Mouse (Mus musculus): ENCODE results near the gene B4galt4. TPM values are rescaled to one million over a fixed set of nuclear protein-coding genes. Genes with fewer than 3 reads are reported as not detected.
A peak's percentile ranks its signal among the peaks of the same experiment; 100 is the strongest.

B4galt4 gene
- polyA plus RNA-seq, 1 experiment from 2014 or later: 13.1 TPM

DNA sequence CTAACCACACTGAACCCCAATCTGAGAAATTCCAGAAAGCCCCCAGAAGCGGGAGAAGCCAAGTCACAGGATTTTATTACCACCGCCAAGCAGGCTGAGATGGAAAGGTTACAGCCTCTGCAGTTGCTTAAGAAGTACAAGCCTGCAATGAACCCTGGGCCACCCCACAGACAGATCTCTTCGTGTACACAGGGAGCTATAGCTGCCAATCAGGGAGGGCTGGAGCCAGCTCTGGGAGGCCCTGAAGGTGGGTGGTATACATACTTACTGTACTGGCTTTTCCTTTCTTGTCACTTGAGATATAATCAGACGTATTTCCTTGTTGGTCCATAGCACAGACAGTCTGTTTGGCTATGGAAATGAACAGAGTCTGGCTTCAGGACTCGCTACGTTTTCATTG, 8.7 kb downstream of the B4galt4 start:
- H3K79me2 ChIP-seq (ENCODE audit: inconsistent target): no peaks in the 10 kb centered on the region
- 93% methylated on average over 6 of the region's 6 CpGs for WGBS (ENCODE audit: missing documents)
- H3K36me3 ChIP-seq (ENCODE audit: inconsistent target): no peaks in the 10 kb centered on the region
- H3K4me3 ChIP-seq (ENCODE audit: inconsistent target): no peak overlapping the region
- no peak overlapping the region for H3K27ac ChIP-seq

DNA sequence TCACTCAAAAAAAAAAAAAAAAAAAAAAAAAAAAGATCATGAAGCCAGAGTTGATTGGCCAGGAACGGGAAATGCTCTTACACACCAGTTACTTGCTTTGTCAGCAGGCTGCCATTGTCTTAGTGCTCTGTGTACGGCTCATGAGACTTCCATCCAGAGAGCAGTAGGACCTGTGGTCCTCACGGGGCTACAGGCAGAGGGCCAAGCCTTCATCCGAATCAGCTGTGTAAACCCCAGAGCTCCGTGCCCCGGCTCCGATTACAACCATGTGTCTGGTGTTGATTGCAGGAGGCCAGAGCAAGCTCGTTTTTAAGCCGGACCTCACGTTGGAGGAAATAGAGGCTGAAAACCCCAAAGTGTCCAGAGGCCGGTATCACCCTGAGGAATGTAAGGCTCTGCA, 11.6 kb downstream of the B4galt4 start:
- H3K4me3 ChIP-seq (ENCODE audit: inconsistent target): no peak overlapping the region
- WGBS (ENCODE audit: missing documents): 94% methylated on average over 11 of the region's 11 CpGs

DNA sequence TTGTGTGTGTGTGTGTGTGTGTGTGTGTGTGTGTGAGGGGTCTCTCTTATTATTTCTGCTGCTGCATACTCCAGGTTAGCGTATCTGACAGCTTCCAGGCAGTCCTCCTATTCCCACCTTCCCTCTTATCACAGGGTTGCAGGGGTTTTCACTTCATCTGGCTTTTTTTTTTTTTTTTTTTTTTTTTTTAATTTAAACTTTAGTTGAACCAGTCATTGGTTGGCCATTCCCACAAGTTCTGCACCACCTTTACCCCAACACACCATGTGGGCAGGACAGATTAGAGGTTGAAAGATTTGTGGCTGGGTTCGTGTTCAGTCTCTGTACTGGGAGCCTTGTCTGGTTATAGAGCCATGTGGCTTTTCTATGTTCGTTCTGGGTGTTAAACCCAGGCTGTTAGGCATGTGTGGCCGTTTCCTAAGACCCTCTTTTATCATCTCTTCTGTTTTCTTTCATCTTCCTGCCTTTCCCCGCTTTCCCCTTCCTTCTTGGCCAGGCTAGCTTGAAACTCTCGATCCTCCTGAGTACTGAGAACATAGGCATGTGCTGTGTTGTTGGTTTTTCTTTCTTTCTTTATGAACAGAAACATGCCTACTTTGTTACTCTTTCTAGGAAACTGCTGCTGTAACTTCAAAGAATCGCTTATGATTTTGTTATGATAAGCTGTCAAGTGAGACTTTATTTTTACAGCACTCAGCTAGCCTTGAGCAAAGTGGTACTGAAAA, 13.6 kb downstream of the B4galt4 start:
- H3K4me3 ChIP-seq (ENCODE audit: inconsistent target): no peak overlapping the region
- no peaks in the 10 kb centered on the region for H3K36me3 ChIP-seq (ENCODE audit: inconsistent target)
- no peaks in the 10 kb centered on the region for H3K79me2 ChIP-seq (ENCODE audit: inconsistent target)
- WGBS (ENCODE audit: missing documents): 46% methylated on average over 7 of the region's 7 CpGs
- H3K27ac ChIP-seq: no peak overlapping the region

More for the DNA sequence above, 11.6 kb downstream of the B4galt4 start:
- Histone ChIP-seq H3K36me3 (ENCODE audit: inconsistent target) (no peaks in the 10 kb centered on the region), H3K79me2 (ENCODE audit: inconsistent target) (no peaks in the 10 kb centered on the region), H3K27ac (no peak overlapping the region)

DNA sequence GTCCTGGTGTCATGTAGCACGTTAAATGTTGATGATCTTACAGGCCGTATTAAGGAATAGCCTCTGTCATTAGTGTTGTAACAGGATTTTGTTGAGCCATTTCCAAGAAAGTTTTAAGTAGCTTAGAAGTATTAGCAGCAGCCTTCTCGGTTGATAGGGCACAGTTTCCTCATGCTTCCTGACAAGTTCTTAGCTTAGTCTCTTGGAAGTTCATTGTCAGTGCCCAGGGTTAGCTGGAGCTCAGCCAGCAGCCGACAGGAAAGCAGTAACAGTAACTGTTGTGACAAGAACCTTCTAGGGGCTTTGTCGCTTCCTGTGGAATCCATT, 14.1 kb downstream of the B4galt4 start:
- Histone ChIP-seq H3K4me3 (ENCODE audit: inconsistent target) (no peak overlapping the region), H3K36me3 (ENCODE audit: inconsistent target) (no peaks in the 10 kb centered on the region), H3K79me2 (ENCODE audit: inconsistent target) (no peaks in the 10 kb centered on the region), H3K27ac (no peak overlapping the region)
- 24% methylated on average over 5 of the region's 5 CpGs for WGBS (ENCODE audit: missing documents)

DNA sequence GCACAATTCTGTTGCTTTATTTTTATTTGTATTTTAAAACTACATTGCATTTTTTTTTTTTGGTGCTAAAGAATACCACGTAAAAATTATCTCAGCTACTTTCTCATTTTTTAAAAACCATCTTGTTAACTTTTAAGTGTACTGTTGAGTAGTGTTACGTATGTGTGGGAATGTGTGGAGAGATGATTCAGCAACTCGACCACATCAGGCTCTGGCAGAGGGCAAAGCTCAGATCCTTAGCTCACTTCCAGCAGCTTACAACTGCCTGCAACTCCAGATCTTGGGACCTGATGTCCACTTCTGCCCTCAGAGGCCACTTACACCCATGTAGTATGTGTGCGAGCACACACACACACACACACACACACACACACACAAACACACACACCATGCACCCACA, 14.5 kb downstream of the B4galt4 start:
- Histone ChIP-seq H3K36me3 (ENCODE audit: inconsistent target) (no peaks in the 10 kb centered on the region), H3K27ac (no peak overlapping the region), H3K4me3 (ENCODE audit: inconsistent target) (no peak overlapping the region), H3K79me2 (ENCODE audit: inconsistent target) (no peaks in the 10 kb centered on the region)
- WGBS (ENCODE audit: missing documents): 53% methylated on average over 4 of the region's 4 CpGs

DNA sequence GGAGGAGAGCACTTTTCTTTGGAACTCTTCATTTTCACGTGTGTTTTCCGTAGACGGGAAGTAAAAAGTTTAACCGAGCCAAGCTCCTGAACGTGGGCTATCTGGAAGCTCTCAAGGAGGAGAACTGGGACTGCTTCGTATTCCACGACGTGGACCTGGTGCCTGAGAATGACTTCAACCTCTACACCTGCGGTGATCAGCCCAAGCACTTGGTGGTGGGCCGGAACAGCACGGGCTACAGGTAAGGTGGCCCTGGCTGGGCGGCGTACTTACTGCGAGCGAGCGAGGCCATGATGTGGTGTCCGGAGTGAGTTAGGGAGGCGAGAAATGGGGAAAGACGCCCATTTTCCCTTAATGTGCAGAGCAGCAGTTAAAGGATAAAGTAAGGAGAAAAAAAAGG, 15.6 kb downstream of the B4galt4 start:
- Histone ChIP-seq H3K79me2 (ENCODE audit: inconsistent target) (no peaks in the 10 kb centered on the region), H3K27ac (no peak overlapping the region), H3K36me3 (ENCODE audit: inconsistent target) (no peaks in the 10 kb centered on the region), H3K4me3 (ENCODE audit: inconsistent target) (no peak overlapping the region)
- 95% methylated on average over 19 of the region's 19 CpGs for WGBS (ENCODE audit: missing documents)

DNA sequence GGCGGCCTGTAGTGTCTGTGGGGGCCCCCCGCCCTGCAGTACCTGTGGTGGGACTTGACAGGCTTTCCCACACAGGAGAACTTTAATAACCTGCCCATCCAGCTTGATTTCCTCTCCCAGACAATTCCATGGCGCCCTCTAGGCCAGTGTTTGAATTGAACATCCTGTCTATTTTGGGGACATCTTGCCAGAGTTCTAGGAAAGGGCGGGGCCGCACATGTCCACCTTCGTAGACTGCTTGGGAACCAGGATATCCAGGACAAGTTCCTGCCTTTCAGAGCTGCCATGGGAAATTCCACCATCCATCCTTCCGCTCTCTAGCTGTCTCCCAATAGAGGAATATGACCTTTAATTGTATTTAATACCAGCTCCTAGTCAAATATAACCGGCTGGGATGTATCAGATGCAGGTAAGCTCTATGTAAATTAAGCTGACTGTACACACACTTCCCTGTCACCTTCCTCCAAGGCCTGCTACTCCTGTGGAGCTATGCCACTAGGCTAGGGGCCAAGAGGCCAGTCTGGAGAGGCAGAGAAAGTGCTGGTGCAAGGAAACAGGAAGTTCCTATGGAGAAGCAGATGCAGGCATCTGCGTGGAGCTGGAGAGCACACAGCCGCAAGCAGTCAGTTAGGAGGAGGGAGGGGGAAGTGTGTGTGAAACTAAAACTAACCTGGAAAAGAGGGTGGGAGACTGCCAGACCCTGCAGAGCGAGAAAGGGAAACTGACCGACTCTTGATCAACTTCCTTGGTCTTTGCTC, 16.2 kb downstream of the B4galt4 start:
- Histone ChIP-seq H3K79me2 (ENCODE audit: inconsistent target) (no peaks in the 10 kb centered on the region), H3K4me3 (ENCODE audit: inconsistent target) (no peak overlapping the region), H3K27ac (no peak overlapping the region), H3K36me3 (ENCODE audit: inconsistent target) (no peaks in the 10 kb centered on the region)
- WGBS (ENCODE audit: missing documents): 61% methylated on average over 12 of the region's 12 CpGs

DNA sequence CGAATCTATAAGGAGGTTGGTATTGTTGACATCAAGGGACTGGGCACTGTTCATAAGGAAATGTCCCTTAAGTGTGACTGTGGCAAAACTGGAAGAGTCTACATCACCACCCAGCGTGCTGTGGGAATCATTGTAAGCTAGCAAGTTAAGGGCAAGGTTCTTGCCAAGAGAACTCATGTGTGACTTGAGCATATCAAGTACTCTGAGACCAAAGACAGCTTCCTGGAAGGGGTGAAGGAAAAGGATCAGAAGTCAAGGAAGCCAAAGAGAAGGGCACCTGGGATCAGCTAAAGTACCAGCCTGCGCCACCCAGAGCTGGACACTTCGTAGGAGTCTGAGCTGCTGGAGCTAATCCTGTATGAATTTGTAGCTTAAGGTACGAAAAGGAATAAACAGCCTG, 18.2 kb downstream of the B4galt4 start:
- Histone ChIP-seq H3K36me3 (ENCODE audit: inconsistent target) (no peaks in the 10 kb centered on the region), H3K79me2 (ENCODE audit: inconsistent target) (no peaks in the 10 kb centered on the region), H3K4me3 (ENCODE audit: inconsistent target) (no peak overlapping the region), H3K27ac (no peak overlapping the region)
- 96% methylated on average over 5 of the region's 5 CpGs for WGBS (ENCODE audit: missing documents)

DNA sequence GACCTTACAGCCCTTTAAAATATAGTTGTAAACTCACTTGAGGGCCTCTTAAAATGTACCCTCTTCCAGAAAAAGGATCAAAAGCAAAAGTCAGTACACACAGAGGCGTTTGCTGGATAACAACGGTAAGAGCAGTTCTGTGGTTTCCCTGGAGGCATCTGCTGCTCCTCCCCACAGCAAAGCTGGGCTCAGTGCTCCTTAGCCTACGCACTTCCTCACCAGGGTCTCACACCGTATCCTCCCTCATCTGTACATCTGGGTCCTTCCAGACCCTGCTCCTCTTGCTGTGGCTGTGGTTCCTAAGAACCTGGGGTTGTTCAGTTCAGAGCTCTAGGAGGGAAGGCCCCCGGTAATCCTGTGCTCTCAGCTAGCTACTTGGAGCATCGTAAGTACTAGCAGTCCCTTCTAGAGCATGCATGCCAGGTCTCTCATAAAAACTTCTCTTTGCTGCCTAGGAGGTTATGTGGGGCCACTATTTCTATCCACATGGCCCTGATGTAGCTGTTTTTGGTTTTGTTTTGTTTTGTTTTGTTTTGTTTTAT, 18.8 kb downstream of the B4galt4 start:
- 36% methylated on average over 6 of the region's 6 CpGs for WGBS (ENCODE audit: missing documents)
- no peaks in the 10 kb centered on the region for H3K79me2 ChIP-seq (ENCODE audit: inconsistent target)
- H3K4me3 ChIP-seq (ENCODE audit: inconsistent target): no peak overlapping the region
- no peak overlapping the region for H3K27ac ChIP-seq
- H3K36me3 ChIP-seq (ENCODE audit: inconsistent target): no peaks in the 10 kb centered on the region

DNA sequence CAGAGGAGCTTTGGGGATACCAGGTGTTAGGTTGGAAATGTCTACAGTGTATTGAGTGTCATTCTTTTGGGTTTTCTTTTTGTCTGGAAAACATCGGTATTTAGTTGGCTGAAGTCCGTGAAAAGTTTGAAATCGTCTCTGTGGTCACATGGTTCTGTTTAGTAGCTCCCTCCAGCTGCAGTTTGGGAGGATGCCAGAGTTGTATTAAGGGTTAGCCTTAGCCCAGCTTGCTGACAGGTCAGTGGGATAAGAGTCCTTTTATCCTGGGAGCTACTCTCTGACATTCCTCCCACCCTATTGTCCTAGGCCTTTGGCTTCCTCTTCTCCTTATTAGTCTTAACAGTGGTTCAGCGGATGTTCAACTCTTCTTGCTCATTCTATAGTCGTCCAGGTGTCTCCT, 19.9 kb downstream of the B4galt4 start:
- no peaks in the 10 kb centered on the region; the same call in 1 of the 2 replicates for H3K36me3 ChIP-seq (ENCODE audit: inconsistent target)
- H3K4me3 ChIP-seq (ENCODE audit: inconsistent target): no peak overlapping the region
- 94% methylated on average over 5 of the region's 5 CpGs for WGBS (ENCODE audit: missing documents)
- H3K27ac ChIP-seq: no peak overlapping the region
- no peaks in the 10 kb centered on the region for H3K79me2 ChIP-seq (ENCODE audit: inconsistent target)

DNA sequence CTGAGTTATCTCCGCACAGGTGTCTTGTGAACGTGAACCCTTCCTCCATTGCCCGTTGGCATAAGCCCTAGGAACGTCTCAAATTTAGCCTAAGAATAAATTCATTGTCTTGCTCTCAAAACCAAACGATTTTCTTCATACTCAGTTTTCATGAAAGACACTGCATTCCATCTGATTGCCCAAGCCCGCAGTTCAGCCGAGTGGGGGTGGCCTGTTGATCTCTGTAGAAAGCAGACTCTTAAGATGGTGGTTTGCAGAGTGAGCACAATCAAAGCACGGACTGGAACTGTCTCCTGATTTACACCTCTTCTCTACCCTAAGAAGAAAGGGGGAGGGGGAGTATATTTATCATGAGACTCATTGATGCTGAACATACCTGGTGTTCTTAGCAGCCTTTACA, 20.3 kb downstream of the B4galt4 start:
- H3K4me3 ChIP-seq (ENCODE audit: inconsistent target): no peak overlapping the region
- H3K27ac ChIP-seq: no peak overlapping the region
- H3K36me3 ChIP-seq (ENCODE audit: inconsistent target): no peaks in the 10 kb centered on the region; the same call in 1 of the 2 replicates
- WGBS (ENCODE audit: missing documents): 89% methylated on average over 8 of the region's 8 CpGs
- H3K79me2 ChIP-seq (ENCODE audit: inconsistent target): no peaks in the 10 kb centered on the region

DNA sequence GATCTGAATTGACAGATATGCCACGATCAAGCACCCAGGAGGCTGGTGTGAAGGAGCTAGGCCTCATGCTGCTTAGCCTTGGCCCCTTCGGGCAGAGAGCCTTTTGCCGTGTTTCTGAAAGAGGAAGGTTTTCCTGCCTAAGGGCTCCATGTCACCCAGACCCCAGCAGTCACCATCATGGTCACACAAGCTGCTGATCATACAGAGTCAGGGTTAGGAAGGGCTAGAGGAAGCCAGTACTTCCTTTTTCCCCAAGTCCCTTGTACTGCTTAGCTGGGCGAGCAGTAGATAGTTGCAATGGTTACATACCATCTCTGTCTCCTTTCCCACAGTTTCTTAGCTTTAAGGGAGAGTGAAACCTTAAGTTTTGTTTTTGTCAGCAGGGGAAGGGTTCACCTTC, 21.4 kb downstream of the B4galt4 start:
- Histone ChIP-seq H3K36me3 (ENCODE audit: inconsistent target) (no peaks in the 10 kb centered on the region; the same call in 1 of the 2 replicates), H3K79me2 (ENCODE audit: inconsistent target) (no peaks in the 10 kb centered on the region), H3K4me3 (ENCODE audit: inconsistent target) (no peak overlapping the region), H3K27ac (peak overlapping the region; percentile 64)
- 18% methylated on average over 4 of the region's 4 CpGs for WGBS (ENCODE audit: missing documents)

DNA sequence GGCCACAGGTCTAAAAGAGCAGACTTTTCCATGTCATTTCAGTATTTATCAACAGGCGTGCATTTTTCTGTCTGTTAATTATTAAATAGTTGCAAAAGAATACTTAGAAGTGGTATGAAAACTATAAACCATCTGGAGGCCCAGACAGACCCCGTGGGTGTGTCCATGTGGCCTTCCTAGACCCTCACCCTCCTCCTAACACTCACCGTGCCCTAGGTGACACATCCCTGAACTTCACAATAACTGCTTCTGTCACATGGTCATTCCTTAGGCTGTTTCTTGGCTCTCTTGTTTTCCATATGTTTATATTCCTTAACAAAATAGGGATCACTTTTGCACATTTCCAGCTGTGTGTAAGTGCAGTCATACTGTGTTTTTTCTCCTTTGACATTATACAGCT, 24.6 kb downstream of the B4galt4 start:
- Histone ChIP-seq H3K79me2 (ENCODE audit: inconsistent target) (no peaks in the 10 kb centered on the region), H3K36me3 (ENCODE audit: inconsistent target) (no peaks in the 10 kb centered on the region; the same call in 1 of the 2 replicates), H3K4me3 (ENCODE audit: inconsistent target) (no peak overlapping the region), H3K27ac (no peak overlapping the region)
- WGBS (ENCODE audit: missing documents): 88% methylated on average over 3 of the region's 3 CpGs

DNA sequence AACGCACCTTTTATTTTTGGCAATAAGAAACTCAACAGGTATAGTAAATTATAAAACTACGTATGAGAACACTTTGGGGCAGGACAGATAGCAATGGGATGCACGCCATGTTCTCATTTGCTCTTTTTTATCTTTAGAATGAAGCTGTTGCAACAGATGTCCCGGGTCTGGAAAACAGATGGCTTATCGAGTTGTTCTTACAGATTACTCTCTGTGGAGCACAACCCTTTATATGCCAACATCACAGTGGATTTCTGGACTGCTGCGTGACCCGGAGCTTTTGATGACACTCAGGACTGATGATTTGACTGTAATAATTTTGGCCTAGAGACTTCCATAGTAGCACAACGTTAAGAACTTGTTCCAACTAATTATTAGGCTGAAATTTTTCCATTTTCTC, 25.7 kb downstream of the B4galt4 start:
- Histone ChIP-seq H3K27ac (no peak overlapping the region), H3K36me3 (ENCODE audit: inconsistent target) (no peaks in the 10 kb centered on the region; the same call in 1 of the 2 replicates), H3K4me3 (ENCODE audit: inconsistent target) (no peak overlapping the region), H3K79me2 (ENCODE audit: inconsistent target) (no peaks in the 10 kb centered on the region)
- WGBS (ENCODE audit: missing documents): 93% methylated on average over 8 of the region's 8 CpGs

DNA sequence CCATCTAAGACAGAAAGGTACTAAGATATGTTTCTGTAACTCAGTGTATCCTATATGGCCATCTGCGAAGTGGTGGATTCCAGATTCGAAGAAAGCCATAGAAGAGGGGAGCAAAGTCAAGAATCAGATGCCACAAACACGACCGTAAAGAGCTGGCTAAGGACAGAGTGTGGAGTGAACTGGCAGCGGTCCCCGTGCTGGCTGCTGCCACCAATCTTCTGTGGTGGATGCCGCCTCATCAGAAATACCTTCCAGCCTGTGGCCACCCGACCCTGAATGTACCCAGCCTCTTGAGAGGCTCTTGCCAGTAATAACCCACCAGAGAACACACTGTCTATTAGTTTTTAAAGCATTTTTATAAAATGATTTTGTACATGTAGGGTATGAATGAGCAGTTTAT, 26.3 kb downstream of the B4galt4 start:
- WGBS (ENCODE audit: missing documents): 98% methylated on average over 8 of the region's 8 CpGs
- Histone ChIP-seq H3K4me3 (ENCODE audit: inconsistent target) (no peak overlapping the region), H3K79me2 (ENCODE audit: inconsistent target) (no peaks in the 10 kb centered on the region), H3K36me3 (ENCODE audit: inconsistent target) (no peaks in the 10 kb centered on the region; the same call in 1 of the 2 replicates), H3K27ac (no peak overlapping the region)

All from macrophage (primary cell).